Mouse (Mus musculus): ENCODE results near the gene Hsd3b1. TPM values are rescaled to one million over a fixed set of nuclear protein-coding genes. Genes with fewer than 3 reads are reported as not detected.
"Not testable (repeated sequence)": the region's sequence is repeated elsewhere in the genome, so short reads cannot be mapped to it uniquely, and the experiment has no call there.

The Hsd3b1 gene
- total and polyA plus RNA-seq, 2 experiments from 2014 or later = 0.15 TPM; not detected in 1

DNA sequence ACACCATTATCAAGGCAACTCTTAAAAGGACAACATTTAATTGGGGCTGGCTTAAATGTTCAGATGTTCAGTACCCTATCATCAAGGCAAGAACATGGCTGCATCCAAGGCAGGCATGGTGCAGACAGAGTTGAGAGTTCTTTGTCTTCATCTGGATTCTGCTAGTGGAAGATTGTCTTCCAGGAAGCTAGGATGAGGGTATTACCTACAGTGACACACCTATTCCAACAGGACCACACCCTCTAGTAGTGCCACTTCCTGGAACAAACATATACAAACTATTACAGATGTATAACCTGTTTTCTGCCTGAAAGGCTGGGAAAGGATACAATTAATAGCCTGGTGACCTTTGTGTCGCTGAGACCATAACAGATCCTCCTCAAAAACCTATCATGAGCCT is 10.7 kb downstream of the Hsd3b1 start:
- no peak for DNase-seq (ENCODE audit: low spot score)
- H3K9ac ChIP-seq (replicated peaks; ENCODE audit: low read length, poor library complexity, severe bottlenecking) = no peak overlapping the region
- 90% methylated on average over 1 of the region's 1 CpGs for WGBS
- H3K36me3 ChIP-seq (ENCODE audit: insufficient read depth, low read length) = no peaks in the 10 kb centered on the region
- no peaks in the 10 kb centered on the region for H3K27me3 ChIP-seq (ENCODE audit: insufficient read depth, low read length)
- H3K4me2 ChIP-seq (ENCODE audit: low read depth, low read length, poor library complexity, severe bottlenecking) = no peak overlapping the region
- H3K4me3 ChIP-seq (ENCODE audit: low read depth, low read length) = no peak overlapping the region
- H3K4me1 ChIP-seq (ENCODE audit: insufficient read depth, low read length) = no peaks in the 10 kb centered on the region
- ATAC-seq (ENCODE audit: low FRiP score) = no peak
- no peak overlapping the region for H3K27ac ChIP-seq (ENCODE audit: low read depth, low read length)
- no peak for TF ChIP-seq CTCF (IDR thresholded peaks at IDR 0.05)
- H3K9me3 ChIP-seq (ENCODE audit: low read length) = no peaks in the 10 kb centered on the region

DNA sequence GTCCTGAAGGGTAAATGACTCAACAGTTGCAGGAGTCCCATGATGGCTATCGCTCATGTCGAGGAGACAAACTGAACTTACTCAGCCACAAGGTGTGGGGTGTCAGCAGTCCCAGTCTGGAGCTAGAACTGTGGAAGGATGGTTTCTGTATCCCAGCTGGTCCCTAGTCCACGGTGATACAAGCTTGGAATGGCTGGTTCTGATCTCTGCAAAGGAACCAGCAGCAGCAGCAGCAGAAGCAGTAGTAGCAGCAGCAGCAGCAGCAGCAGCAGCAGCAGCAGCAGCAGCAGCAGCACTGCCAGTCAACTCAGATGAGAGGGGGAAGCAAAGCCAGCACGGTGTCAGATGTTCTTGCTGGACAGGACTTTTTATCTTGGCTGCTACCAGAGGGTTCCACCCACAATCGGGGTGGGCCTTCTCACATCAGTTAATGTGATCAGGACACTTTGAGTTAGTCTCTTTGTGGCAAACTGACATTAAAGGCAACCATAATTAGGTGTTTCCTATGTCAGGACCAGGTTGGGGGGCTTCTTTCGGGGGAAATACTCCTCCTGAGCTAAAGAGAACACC is 45.4 kb downstream of the Hsd3b1 start, which contains the start of gene Hsd3b6:
Gene Hsd3b6, minus strand, starts transcription at position 343 of the 570 bp plus-strand sequence.
- Histone ChIP-seq H3K9me3 (ENCODE audit: low read length) (no peaks in the 10 kb centered on the region), H3K27me3 (ENCODE audit: insufficient read depth, low read length) (no peaks in the 10 kb centered on the region), H3K4me3 (ENCODE audit: low read depth, low read length) (no peak within 1 kb of the TSS), H3K27ac (ENCODE audit: low read depth, low read length) (no peak within 1 kb of the TSS), H3K4me1 (ENCODE audit: insufficient read depth, low read length) (no peaks in the 10 kb centered on the region), H3K9ac (replicated peaks; ENCODE audit: low read length, poor library complexity, severe bottlenecking) (no peak within 1 kb of the TSS), H3K36me3 (ENCODE audit: insufficient read depth, low read length) (no peaks in the 10 kb centered on the region), H3K4me2 (ENCODE audit: low read depth, low read length, poor library complexity, severe bottlenecking) (no peak within 1 kb of the TSS)
- ATAC-seq (ENCODE audit: low FRiP score) (no peak), DNase-seq (ENCODE audit: low spot score) (no peak)
- no peak for TF ChIP-seq CTCF (IDR thresholded peaks at IDR 0.05)
- 78% methylated on average over 6 of the region's 6 CpGs for WGBS

DNA sequence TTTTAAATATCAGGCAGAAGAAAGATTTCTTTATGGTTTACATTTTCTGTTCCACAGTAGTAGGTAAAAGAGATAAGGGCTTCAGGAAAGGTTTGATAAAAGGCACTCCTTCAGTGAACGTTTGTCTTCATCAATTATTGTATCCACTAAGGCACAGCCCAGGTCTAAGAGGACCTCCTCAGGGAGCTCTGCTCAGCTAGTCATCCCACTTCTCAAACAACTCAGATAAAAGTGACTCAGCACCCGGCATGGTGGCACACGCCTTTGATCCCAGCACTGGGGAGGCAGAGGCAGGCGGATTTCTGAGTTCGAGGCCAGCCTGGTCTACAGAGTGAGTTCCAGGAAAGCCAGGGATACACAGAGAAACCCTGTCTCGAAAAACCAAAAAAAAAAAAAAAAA is 46.9 kb downstream of the Hsd3b1 start:
- not testable (repeated sequence) for H3K4me3 ChIP-seq (ENCODE audit: low read depth, low read length); H3K4me2 ChIP-seq (ENCODE audit: low read depth, low read length, poor library complexity, severe bottlenecking); ATAC-seq (ENCODE audit: low FRiP score); H3K27me3 ChIP-seq (ENCODE audit: insufficient read depth, low read length); H3K4me1 ChIP-seq (ENCODE audit: insufficient read depth, low read length); H3K27ac ChIP-seq (ENCODE audit: low read depth, low read length); H3K36me3 ChIP-seq (ENCODE audit: insufficient read depth, low read length); DNase-seq (ENCODE audit: low spot score); H3K9ac ChIP-seq (replicated peaks; ENCODE audit: low read length, poor library complexity, severe bottlenecking); H3K9me3 ChIP-seq (ENCODE audit: low read length)
- WGBS = 92% methylated on average over 6 of the region's 6 CpGs

DNA sequence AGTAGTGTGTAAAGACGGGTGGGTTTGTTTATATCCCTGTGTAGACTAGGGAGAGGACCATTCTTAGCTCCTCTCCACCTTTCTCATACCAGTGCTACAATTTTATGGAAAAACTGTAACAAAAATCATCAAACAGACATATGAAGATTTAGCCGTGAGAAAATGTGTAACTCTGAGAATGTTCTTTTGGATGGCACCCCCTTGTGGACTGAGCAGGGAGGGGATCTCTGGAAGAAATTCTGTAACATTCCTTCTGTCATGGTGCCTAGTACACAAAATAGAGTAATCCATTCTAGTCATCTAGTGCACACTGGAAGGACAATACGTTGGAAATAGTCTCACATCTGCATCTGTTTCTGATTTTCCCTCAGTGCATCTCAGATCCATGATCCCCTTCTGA is 54.6 kb downstream of the Hsd3b1 start:
- H3K36me3 ChIP-seq (ENCODE audit: insufficient read depth, low read length); DNase-seq (ENCODE audit: low spot score); H3K9me3 ChIP-seq (ENCODE audit: low read length); H3K27me3 ChIP-seq (ENCODE audit: insufficient read depth, low read length); H3K4me1 ChIP-seq (ENCODE audit: insufficient read depth, low read length); ATAC-seq (ENCODE audit: low FRiP score); H3K4me3 ChIP-seq (ENCODE audit: low read depth, low read length); H3K27ac ChIP-seq (ENCODE audit: low read depth, low read length); H3K4me2 ChIP-seq (ENCODE audit: low read depth, low read length, poor library complexity, severe bottlenecking); H3K9ac ChIP-seq (replicated peaks; ENCODE audit: low read length, poor library complexity, severe bottlenecking): not testable (repeated sequence)
- TF ChIP-seq CTCF (IDR thresholded peaks at IDR 0.05) = peak; percentile 21; the same call in 1 of the 2 replicates
- WGBS = 50% methylated on average over 3 of the region's 3 CpGs

Other genes starting within 250 kb of the Hsd3b1 start
- gene Hsd3b5, start 229.5 kb downstream of the Hsd3b1 start, total RNA-seq (2014; rRNA removed) = not detected in 2 replicates
- not detected in 2 replicates for gene Hsd3b5, start 229.5 kb downstream of the Hsd3b1 start, polyA plus RNA-seq (2015; fragmentation: Nextera tagmentation; extraction: Ambion mirVana)
- gene Hsd3b2, start 135.3 kb downstream of the Hsd3b1 start, total RNA-seq (2014; rRNA removed) = not detected in 2 replicates
- gene Hsd3b2, start 135.3 kb downstream of the Hsd3b1 start, polyA plus RNA-seq (2015; fragmentation: Nextera tagmentation; extraction: Ambion mirVana) = not detected in 2 replicates
- gene Hsd3b3, start 96.7 kb downstream of the Hsd3b1 start, total RNA-seq (2014; rRNA removed) = not detected in 2 replicates
- 0.11 and 0.21 TPM in 2 replicates for gene Hsd3b3, start 96.7 kb downstream of the Hsd3b1 start, polyA plus RNA-seq (2015; fragmentation: Nextera tagmentation; extraction: Ambion mirVana)
- not detected in 2 replicates for gene Hsd3b6, start 45.4 kb downstream of the Hsd3b1 start, total RNA-seq (2014; rRNA removed)
- gene Hsd3b6, start 45.4 kb downstream of the Hsd3b1 start, polyA plus RNA-seq (2015; fragmentation: Nextera tagmentation; extraction: Ambion mirVana) = 0.30 TPM in 1 of 2 replicates, not detected in the other
- gene Hao2, start 33.4 kb upstream of the Hsd3b1 start, total RNA-seq (2014; rRNA removed) = not detected in 2 replicates
- not detected in 2 replicates for gene Hao2, start 33.4 kb upstream of the Hsd3b1 start, polyA plus RNA-seq (2015; fragmentation: Nextera tagmentation; extraction: Ambion mirVana)

Measured in midbrain, postnatal 0 days (tissue).